Mouse (Mus musculus) spleen, embryonic (tissue): ENCODE results near the gene Olfr1302.

ENCODE experiments used
- CTCF ChIA-PET: fragments of 350-600 bp; sonication (Branson Sonifier 250); formaldehyde crosslinking; loops from one replicate; lab custom pipeline; 2022; lab: Charles Lee

The Olfr1302 gene

DNA sequence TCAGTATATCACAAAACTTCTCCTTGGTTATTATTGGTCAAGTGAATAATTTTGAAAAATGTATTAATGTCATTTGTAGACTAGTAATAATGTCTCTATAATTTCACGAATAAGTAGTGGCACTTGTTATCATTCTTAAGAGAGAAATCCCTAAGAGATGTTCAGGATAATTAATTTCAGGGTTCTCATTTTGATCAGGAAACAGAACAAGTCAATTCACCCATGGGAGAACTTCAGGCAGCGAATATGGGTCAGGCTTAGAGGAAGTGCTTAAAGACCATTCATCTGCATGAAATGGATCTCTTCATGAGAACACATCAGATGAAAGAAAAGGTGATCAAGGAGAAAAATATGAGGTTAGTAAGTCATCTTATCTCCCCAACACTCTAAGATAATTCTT is at the start of gene Olfr1302:
Olfr1302 (plus strand) TSS at position 301 of the 400 bp plus-strand sequence.
- CTCF ChIA-PET, result no interaction called here

DNA sequence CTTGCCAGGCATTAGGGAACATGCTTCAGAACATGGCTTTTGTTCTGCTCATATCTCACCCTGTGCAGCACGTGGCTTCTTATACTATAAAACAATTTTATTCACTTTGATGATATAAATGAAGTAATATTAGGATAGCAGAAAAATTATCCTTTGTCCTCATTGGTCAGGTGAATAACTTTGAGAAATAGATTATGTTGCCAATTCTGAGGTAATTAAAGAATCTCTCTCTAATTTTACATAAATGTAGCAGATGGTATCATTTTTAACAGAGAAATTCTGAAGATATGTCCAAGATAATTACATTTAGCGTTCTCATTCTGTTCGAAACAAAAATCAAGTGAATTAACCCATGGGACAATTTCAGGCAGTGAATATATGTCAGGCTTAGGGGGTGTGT is 26.5 kb upstream of the Olfr1302 start, which contains the start of gene Olfr1301:
Olfr1301 (plus strand) TSS at position 301 of the 400 bp plus-strand sequence.
- CTCF ChIA-PET, result no interaction called here

DNA sequence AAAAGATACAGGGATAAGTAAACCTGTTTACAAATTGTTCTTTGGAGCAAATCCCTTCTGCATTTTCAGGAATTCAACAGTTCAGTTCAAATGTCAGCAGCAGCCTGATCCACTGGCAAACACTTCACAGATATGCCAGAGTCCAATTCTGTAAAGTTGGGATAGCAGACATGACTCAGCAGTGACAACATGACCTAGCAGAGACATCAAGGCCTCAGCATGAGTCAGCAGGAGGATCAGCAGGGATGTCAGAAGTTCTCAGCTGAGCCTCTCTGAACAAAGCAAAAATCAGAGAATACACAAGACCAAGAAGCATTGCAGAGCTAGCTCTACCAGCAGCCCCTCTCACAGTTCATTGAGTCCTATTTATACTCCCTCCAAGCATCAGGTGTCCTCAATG is 35.7 kb downstream of the Olfr1302 start:
- CTCF ChIA-PET, result no interaction called here

DNA sequence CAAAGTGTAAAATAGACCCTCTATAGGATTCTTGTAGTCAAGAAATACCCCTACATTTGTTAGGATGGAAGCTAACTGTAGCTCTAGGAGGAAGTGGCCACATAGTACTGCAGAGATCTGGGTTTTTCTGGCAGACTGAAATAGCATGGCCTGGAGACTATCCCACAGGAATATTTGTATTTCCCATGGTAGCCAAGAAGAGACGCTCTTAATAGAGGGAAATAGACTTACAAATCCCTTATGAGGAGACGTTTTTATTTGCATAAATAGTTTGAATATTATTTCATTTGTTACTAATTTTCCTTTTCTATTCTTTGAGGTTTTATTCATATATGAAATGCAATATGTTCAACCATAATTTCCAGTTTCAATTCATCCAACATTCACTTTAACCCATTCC is 43.0 kb downstream of the Olfr1302 start, which contains the start of gene Olfr1303:
Olfr1303 (minus strand) TSS at position 101 of the 400 bp plus-strand sequence.
- CTCF ChIA-PET, result no interaction called here
